Mouse (Mus musculus) gastrocnemius, postnatal 25 days (tissue): ENCODE results near the gene Otp. TPM values are rescaled to one million over a fixed set of nuclear protein-coding genes. Genes with fewer than 3 reads are reported as not detected.

ENCODE experiments used
- total RNA-seq, 2 experiments: library from RNA; stranded (reverse); gene quantifications; 1 replicate in 1 of 2; 2 replicates in 1 of 2; pipeline ENCODE4 v1.2.3; 2021

The Otp gene
- total RNA-seq, 2 experiments from 2014 or later = not detected

Other genes starting within 250 kb of the Otp start
- 10 to 100 TPM; 66.8 to 70.0 TPM for gene Tbca, start 86.7 kb upstream of the Otp start, total RNA-seq
- gene Wdr41, start 100.7 kb downstream of the Otp start, total RNA-seq = 10 to 100 TPM; 12.1 to 14.4 TPM